Mouse (Mus musculus): ENCODE data around the gene Pdzd8. TPM values are rescaled to one million over a fixed set of nuclear protein-coding genes. Genes with fewer than 3 reads are reported as not detected.

The Pdzd8 gene
- polyA plus RNA-seq (2011; ENCODE audit: insufficient read depth, insufficient read length, low read depth, missing spikeins) = 30.7 and 35.1 TPM in 2 replicates

DNA sequence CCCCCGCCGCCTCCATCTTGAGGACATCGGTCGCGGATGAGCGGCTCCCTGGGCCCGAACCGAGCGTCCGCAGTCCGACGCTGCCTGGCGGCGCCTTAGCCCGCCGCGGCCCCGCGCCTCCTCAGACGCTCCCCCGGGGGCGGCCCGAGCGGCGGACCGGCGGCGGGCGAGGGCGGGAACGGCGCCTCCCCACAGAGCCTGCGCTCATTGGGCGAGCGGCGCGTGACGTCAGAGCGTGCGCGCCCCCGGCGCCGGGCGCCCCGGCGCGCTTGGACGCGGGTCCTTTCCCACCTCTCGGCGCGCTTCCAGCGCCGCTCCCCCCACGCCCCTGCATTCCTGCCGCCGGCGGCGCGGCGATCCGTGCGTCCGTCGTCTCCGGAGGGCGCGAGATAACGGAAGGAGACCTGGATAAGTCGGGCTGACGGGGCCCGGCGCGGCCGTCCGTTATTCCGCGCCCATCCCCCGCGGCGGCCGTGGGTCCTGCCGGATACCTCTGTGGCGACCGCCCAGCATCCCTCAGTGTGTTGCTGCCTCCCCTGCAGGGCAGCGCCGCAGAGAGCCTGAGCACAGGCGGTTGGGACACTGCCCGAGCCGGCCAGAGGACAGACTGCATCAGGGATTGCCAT is at the start of gene Pdzd8:
Pdzd8 (minus strand) TSS at position 123 of the 626 bp plus-strand sequence.
- no peak within 1 kb of the TSS for H3K27ac ChIP-seq (ENCODE audit: insufficient read depth, low read length)
- TF ChIP-seq CTCF (IDR thresholded peaks at IDR 0.05; ENCODE audit: low read depth, low read length) (no peak), POLR2A (IDR thresholded peaks at IDR 0.05; ENCODE audit: insufficient read depth, low read length) (peak; percentile 36)

DNA sequence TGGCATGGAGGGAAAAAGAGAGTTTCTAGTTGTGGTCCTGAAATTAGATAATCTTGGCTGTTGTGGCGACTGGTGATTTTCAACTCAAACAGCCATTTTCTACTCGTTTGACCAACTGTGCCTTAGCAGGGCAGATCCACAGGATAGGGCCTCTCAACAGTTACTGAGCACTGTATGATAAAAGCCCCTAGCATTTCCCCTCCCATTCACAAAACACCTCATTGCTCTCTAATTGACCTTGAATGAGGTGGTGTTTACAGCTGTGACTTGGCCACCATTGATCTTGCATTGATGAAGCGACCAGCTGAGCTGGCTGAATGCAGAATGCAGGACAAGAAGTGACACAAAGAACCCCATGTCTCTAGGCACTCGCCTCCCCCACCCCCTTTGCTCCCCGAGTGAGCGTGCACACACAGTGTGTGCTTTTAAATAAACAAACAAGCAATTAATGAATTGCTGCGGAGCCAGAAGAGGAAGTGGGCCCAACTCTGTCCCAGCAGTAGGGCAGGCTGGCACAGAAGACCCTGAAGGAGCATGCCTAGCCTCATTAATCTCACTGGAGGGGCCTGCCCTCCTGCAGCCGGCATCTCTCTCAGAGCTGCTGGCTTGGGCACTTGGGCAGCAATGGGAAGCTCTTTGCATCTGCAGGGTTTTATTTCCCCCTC is 48.3 kb upstream of the Pdzd8 start:
- H3K9ac ChIP-seq (ENCODE audit: low read depth, poor library complexity, severe bottlenecking) = no peak overlapping the region
- H3K9me3 ChIP-seq (replicated peaks; ENCODE audit: control insufficient read depth, insufficient read depth, low read length, poor library complexity, severe bottlenecking) = no peaks in the 10 kb centered on the region
- no peaks in the 10 kb centered on the region for H3K4me1 ChIP-seq (ENCODE audit: control insufficient read depth, insufficient read depth, low read length)
- no peak overlapping the region for H3K4me3 ChIP-seq (ENCODE audit: low read depth, low read length)
- H3K36me3 ChIP-seq (ENCODE audit: control insufficient read depth, insufficient read depth, low read length, poor library complexity, severe bottlenecking) = no peaks in the 10 kb centered on the region
- no peak overlapping the region for H3K27ac ChIP-seq (ENCODE audit: insufficient read depth, low read length)
- no peak for TF ChIP-seq POLR2A (IDR thresholded peaks at IDR 0.05; ENCODE audit: insufficient read depth, low read length)
- TF ChIP-seq EP300 (IDR thresholded peaks at IDR 0.05; ENCODE audit: insufficient read depth, low read depth, low read length) = no peak
- no peak for TF ChIP-seq CTCF (IDR thresholded peaks at IDR 0.05; ENCODE audit: low read depth, low read length)
- H3K27me3 ChIP-seq (ENCODE audit: control insufficient read depth, insufficient read depth, low read length, poor library complexity, severe bottlenecking) = no peaks in the 10 kb centered on the region

More for the DNA sequence above, at the start of gene Pdzd8:
- Histone ChIP-seq H3K9ac (ENCODE audit: low read depth, poor library complexity, severe bottlenecking) (peak within 1 kb of the TSS; percentile 89), H3K4me3 (ENCODE audit: low read depth, low read length) (peak within 1 kb of the TSS; percentile 71), H3K4me1 (ENCODE audit: control insufficient read depth, insufficient read depth, low read length) (no peaks in the 10 kb centered on the region), H3K27me3 (ENCODE audit: control insufficient read depth, insufficient read depth, low read length, poor library complexity, severe bottlenecking) (no peaks in the 10 kb centered on the region), H3K9me3 (replicated peaks; ENCODE audit: control insufficient read depth, insufficient read depth, low read length, poor library complexity, severe bottlenecking) (no peaks in the 10 kb centered on the region), H3K36me3 (ENCODE audit: control insufficient read depth, insufficient read depth, low read length, poor library complexity, severe bottlenecking) (no peaks in the 10 kb centered on the region)

DNA sequence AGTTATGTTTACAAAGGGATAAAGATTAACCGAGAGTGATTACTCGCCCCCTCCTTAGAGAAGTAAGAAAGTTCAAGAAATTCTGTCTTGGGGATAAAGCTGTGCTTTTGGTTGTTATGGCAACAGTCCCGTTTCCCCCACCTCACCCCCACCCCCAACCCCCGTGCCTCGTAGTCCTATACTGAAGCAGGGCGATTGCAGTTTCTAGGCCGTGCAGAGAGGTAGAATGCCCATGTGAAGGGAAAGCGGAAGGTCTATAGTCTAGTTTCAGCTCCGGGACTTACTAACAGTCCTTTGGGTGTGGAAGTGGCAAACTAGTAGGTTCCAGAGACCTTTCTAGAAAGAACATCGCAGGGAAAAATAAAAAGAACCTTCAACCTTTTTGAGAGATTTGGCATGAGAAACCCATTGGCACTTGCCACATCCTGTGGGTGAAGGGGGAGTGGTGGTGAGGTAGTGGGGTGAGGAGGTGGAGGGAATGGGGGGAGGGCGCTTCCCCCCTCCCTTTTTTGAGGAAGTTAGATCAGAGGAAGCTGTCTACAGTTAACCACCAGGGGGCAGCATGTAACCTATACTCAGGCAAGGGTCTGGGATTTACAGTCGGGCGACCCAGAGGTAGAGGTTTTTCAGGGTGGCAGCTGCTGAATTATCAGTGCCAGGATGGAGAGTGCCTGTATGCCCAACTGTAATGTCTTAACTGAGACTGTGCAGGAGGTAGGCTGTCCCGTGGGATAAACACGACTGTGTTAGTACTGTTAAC is 43.4 kb upstream of the Pdzd8 start:
- Histone ChIP-seq H3K9ac (ENCODE audit: low read depth, poor library complexity, severe bottlenecking) (no peak overlapping the region), H3K36me3 (ENCODE audit: control insufficient read depth, insufficient read depth, low read length, poor library complexity, severe bottlenecking) (no peaks in the 10 kb centered on the region), H3K4me3 (ENCODE audit: low read depth, low read length) (no peak overlapping the region), H3K27ac (ENCODE audit: insufficient read depth, low read length) (no peak overlapping the region), H3K4me1 (ENCODE audit: control insufficient read depth, insufficient read depth, low read length) (no peaks in the 10 kb centered on the region), H3K27me3 (ENCODE audit: control insufficient read depth, insufficient read depth, low read length, poor library complexity, severe bottlenecking) (no peaks in the 10 kb centered on the region), H3K9me3 (replicated peaks; ENCODE audit: control insufficient read depth, insufficient read depth, low read length, poor library complexity, severe bottlenecking) (no peaks in the 10 kb centered on the region)
- TF ChIP-seq CTCF (IDR thresholded peaks at IDR 0.05; ENCODE audit: low read depth, low read length) = peak; percentile 58
- TF ChIP-seq POLR2A (IDR thresholded peaks at IDR 0.05; ENCODE audit: insufficient read depth, low read length) = no peak
- TF ChIP-seq EP300 (IDR thresholded peaks at IDR 0.05; ENCODE audit: insufficient read depth, low read depth, low read length) = no peak

DNA sequence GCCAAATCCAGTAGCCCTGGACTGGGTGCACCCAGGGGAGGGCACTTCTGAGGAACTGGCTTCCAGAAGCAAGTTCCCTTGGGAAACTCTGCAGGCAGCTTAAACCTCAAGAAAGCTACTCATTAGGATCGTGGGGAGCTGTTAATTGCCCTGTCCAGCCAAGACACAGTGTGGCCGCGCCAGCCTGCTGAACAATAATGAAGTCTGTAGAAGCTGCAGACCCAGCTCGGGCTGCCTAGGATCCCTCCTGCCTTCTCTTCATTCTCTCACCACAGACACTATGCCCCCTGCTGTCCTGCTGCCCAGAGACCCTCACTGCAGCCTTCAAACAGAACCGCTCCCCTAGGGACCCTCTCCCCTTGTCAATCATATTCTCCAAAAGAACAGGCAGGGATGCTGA is 42.8 kb upstream of the Pdzd8 start:
- H3K27ac ChIP-seq (ENCODE audit: insufficient read depth, low read length) = no peak overlapping the region
- H3K4me1 ChIP-seq (ENCODE audit: control insufficient read depth, insufficient read depth, low read length) = no peaks in the 10 kb centered on the region
- no peaks in the 10 kb centered on the region for H3K36me3 ChIP-seq (ENCODE audit: control insufficient read depth, insufficient read depth, low read length, poor library complexity, severe bottlenecking)
- no peaks in the 10 kb centered on the region for H3K27me3 ChIP-seq (ENCODE audit: control insufficient read depth, insufficient read depth, low read length, poor library complexity, severe bottlenecking)
- no peak overlapping the region for H3K4me3 ChIP-seq (ENCODE audit: low read depth, low read length)
- no peak for TF ChIP-seq POLR2A (IDR thresholded peaks at IDR 0.05; ENCODE audit: insufficient read depth, low read length)
- no peak for TF ChIP-seq EP300 (IDR thresholded peaks at IDR 0.05; ENCODE audit: insufficient read depth, low read depth, low read length)
- TF ChIP-seq CTCF (IDR thresholded peaks at IDR 0.05; ENCODE audit: low read depth, low read length) = no peak
- H3K9me3 ChIP-seq (replicated peaks; ENCODE audit: control insufficient read depth, insufficient read depth, low read length, poor library complexity, severe bottlenecking) = no peaks in the 10 kb centered on the region
- H3K9ac ChIP-seq (ENCODE audit: low read depth, poor library complexity, severe bottlenecking) = no peak overlapping the region

DNA sequence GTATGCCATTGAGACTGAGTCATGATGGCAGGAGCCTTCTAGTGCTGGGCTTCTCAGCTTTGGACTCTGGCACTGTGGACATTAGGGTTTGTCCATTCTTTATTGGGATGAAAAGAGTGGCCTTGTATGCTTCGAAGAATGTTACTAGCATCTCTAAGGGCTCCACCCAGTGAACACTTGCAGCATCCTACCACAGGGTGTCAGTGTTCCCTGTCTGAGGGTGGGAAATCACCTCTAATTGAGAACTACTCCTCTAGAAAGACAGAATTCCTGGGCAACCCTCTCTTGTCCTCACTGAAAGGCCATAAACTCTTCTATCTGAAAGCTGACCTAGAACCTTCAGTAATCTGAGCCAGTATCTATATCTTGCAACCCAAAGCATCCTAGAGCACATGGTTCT is 41.6 kb upstream of the Pdzd8 start:
- Histone ChIP-seq H3K4me3 (ENCODE audit: low read depth, low read length) (no peak overlapping the region), H3K9me3 (replicated peaks; ENCODE audit: control insufficient read depth, insufficient read depth, low read length, poor library complexity, severe bottlenecking) (no peaks in the 10 kb centered on the region), H3K9ac (ENCODE audit: low read depth, poor library complexity, severe bottlenecking) (no peak overlapping the region), H3K4me1 (ENCODE audit: control insufficient read depth, insufficient read depth, low read length) (no peaks in the 10 kb centered on the region), H3K36me3 (ENCODE audit: control insufficient read depth, insufficient read depth, low read length, poor library complexity, severe bottlenecking) (no peaks in the 10 kb centered on the region), H3K27ac (ENCODE audit: insufficient read depth, low read length) (no peak overlapping the region), H3K27me3 (ENCODE audit: control insufficient read depth, insufficient read depth, low read length, poor library complexity, severe bottlenecking) (no peaks in the 10 kb centered on the region)
- TF ChIP-seq CTCF (IDR thresholded peaks at IDR 0.05; ENCODE audit: low read depth, low read length) (peak; percentile 15), POLR2A (IDR thresholded peaks at IDR 0.05; ENCODE audit: insufficient read depth, low read length) (no peak), EP300 (IDR thresholded peaks at IDR 0.05; ENCODE audit: insufficient read depth, low read depth, low read length) (no peak)
